Mouse (Mus musculus): ENCODE measurements around the gene Pla2g16. TPM values are rescaled to one million over a fixed set of nuclear protein-coding genes. Genes with fewer than 3 reads are reported as not detected.
A peak's percentile ranks its signal among the peaks of the same experiment; 100 is the strongest.

The Pla2g16 gene
- polyA plus RNA-seq, 1 experiment from 2014 or later, result 18.1 TPM

DNA sequence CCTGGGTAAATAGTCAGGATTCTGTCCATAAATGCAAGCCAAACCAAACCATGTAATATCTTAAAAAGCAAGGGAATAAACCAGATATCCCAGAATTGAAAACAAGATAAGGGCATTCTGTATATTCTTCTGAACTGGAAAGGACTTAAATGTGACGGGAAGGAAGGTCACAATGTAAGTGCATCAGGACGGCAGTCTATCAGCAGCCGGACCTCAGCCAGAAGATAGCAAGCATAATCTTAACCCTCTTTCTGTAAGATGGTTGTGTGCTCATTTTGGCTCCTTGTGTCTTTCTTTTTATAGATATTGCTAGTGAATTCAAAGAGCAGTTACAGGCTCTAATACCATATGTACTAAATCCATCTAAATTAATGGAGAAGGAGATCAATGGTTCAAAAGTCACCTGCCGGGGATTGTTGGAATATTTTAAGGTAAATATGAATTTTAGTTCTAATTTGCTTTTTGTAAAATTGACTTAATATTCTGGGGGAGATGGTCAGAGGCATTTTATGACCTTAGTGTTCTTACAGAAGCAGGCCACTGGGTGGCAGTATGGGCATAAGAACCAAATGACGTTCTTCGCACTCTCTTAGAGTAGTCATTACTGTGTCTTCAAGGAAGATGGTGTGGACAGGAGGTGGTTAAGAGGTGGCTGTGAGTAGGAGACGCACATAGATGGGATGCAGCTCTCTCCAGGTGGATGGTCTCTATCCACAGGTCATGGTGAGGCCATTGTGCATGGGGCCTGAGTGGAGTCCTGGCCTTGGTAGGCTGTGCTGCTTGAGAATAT is 28.4 kb upstream of the Pla2g16 start:
- Histone ChIP-seq H3K27ac (replicated peaks; ENCODE audit: low read depth, low read length) (no peak overlapping the region), H3K4me2 (ENCODE audit: low read depth, low read length) (no peak overlapping the region), H3K27me3 (replicated peaks; ENCODE audit: control insufficient read depth, insufficient read depth, low read length) (no peaks in the 10 kb centered on the region), H3K9me3 (ENCODE audit: control insufficient read depth, low read length) (no peaks in the 10 kb centered on the region), H3K36me3 (ENCODE audit: control insufficient read depth, insufficient read depth, low read length) (peaks cover 71% of the 10 kb centered on the region), H3K4me1 (ENCODE audit: control insufficient read depth, insufficient read depth, low read length) (no peaks in the 10 kb centered on the region), H3K9ac (ENCODE audit: low read depth, low read length) (no peak overlapping the region), H3K4me3 (ENCODE audit: low read depth, low read length) (no peak overlapping the region)
- ATAC-seq (ENCODE audit: low read depth), result peak; percentile 62; the same call in 1 of the 2 replicates
- peak; percentile 72 for DNase-seq (ENCODE audit: low spot score)
- WGBS, result 50% methylated on average over 7 of the region's 7 CpGs

- H3K36me3 ChIP-seq (ENCODE audit: control insufficient read depth, insufficient read depth, low read length), result peaks cover 67% of the 10 kb centered on the region
- no peaks in the 10 kb centered on the region for H3K4me1 ChIP-seq (ENCODE audit: control insufficient read depth, insufficient read depth, low read length)
- H3K9me3 ChIP-seq (ENCODE audit: control insufficient read depth, low read length), result no peaks in the 10 kb centered on the region
- no peak overlapping the region for H3K4me2 ChIP-seq (ENCODE audit: low read depth, low read length)
- no peak overlapping the region for H3K9ac ChIP-seq (ENCODE audit: low read depth, low read length)
- H3K27me3 ChIP-seq (replicated peaks; ENCODE audit: control insufficient read depth, insufficient read depth, low read length), result no peaks in the 10 kb centered on the region
- 89% methylated on average over 5 of the region's 5 CpGs for WGBS
- no peak overlapping the region for H3K27ac ChIP-seq (replicated peaks; ENCODE audit: low read depth, low read length)
- DNase-seq (ENCODE audit: low spot score) (no peak), ATAC-seq (ENCODE audit: low read depth) (no peak)
- no peak overlapping the region for H3K4me3 ChIP-seq (ENCODE audit: low read depth, low read length)
These were observed 25.4 kb upstream of the Pla2g16 start for GRCm38 (mm10) chr19:7531906-7532305.

DNA sequence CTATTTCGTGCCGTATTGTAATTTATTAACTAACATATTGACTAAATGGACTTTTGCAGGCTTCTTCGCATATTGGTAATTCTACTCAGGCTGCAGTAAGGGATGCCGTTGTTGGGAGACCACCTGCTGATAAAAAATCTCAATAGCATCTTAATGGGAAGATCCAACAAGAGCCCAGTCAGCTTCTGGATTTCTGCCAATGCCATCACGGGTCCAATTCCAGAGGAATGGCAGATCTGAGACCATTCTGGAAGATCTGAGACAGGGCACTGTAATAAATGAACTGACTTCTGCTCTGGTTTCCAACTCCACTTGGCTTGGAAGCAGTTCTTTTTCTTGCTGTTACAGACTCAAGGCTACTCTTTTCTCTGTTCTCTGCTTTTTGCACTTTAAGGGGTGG is 23.4 kb upstream of the Pla2g16 start:
- no peak for ATAC-seq (ENCODE audit: low read depth)
- Histone ChIP-seq H3K27me3 (replicated peaks; ENCODE audit: control insufficient read depth, insufficient read depth, low read length) (no peaks in the 10 kb centered on the region), H3K4me2 (ENCODE audit: low read depth, low read length) (no peak overlapping the region), H3K4me3 (ENCODE audit: low read depth, low read length) (no peak overlapping the region), H3K36me3 (ENCODE audit: control insufficient read depth, insufficient read depth, low read length) (peaks cover 56% of the 10 kb centered on the region), H3K9ac (ENCODE audit: low read depth, low read length) (no peak overlapping the region), H3K4me1 (ENCODE audit: control insufficient read depth, insufficient read depth, low read length) (no peaks in the 10 kb centered on the region), H3K27ac (replicated peaks; ENCODE audit: low read depth, low read length) (no peak overlapping the region), H3K9me3 (ENCODE audit: control insufficient read depth, low read length) (no peaks in the 10 kb centered on the region)
- 81% methylated on average over 5 of the region's 5 CpGs for WGBS
- DNase-seq (ENCODE audit: low spot score), result no peak

DNA sequence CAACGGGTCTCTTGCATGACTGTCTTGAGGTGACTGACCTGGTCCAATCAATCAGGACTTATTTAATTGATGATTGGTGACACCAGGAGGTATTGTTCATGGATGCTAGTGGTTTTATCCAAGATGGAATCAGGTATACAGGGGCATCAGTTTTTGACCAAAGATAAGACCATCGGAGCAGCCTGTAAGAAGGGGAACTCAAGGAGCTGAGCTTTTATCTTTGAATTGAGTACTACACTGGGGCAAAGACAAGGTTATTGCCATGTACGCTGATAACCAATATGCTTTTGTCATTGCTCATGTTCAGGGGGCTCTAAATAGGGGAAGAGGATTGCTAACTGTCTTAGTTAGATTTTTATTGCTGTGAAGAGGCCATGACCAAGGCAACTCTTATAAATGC is 8.3 kb upstream of the Pla2g16 start:
- Histone ChIP-seq H3K4me3 (ENCODE audit: low read depth, low read length) (no peak overlapping the region), H3K4me2 (ENCODE audit: low read depth, low read length) (no peak overlapping the region), H3K9me3 (ENCODE audit: control insufficient read depth, low read length) (peaks cover 3% of the 10 kb centered on the region; the same call in 1 of the 2 replicates), H3K9ac (ENCODE audit: low read depth, low read length) (no peak overlapping the region), H3K27me3 (replicated peaks; ENCODE audit: control insufficient read depth, insufficient read depth, low read length) (no peaks in the 10 kb centered on the region), H3K27ac (replicated peaks; ENCODE audit: low read depth, low read length) (no peak overlapping the region), H3K4me1 (ENCODE audit: control insufficient read depth, insufficient read depth, low read length) (no peaks in the 10 kb centered on the region), H3K36me3 (ENCODE audit: control insufficient read depth, insufficient read depth, low read length) (no peaks in the 10 kb centered on the region)
- DNase-seq (ENCODE audit: low spot score) (no peak), ATAC-seq (ENCODE audit: low read depth) (no peak)
- WGBS, result 93% methylated on average over 3 of the region's 3 CpGs

GRCm38 (mm10) chr19:7551550-7552300 is 5.5 kb upstream of the Pla2g16 start:
- no peaks in the 10 kb centered on the region for H3K27me3 ChIP-seq (replicated peaks; ENCODE audit: control insufficient read depth, insufficient read depth, low read length)
- no peak overlapping the region for H3K4me3 ChIP-seq (ENCODE audit: low read depth, low read length)
- no peaks in the 10 kb centered on the region for H3K4me1 ChIP-seq (ENCODE audit: control insufficient read depth, insufficient read depth, low read length)
- no peaks in the 10 kb centered on the region for H3K9me3 ChIP-seq (ENCODE audit: control insufficient read depth, low read length)
- no peak overlapping the region for H3K4me2 ChIP-seq (ENCODE audit: low read depth, low read length)
- no peak for ATAC-seq (ENCODE audit: low read depth)
- no peak for DNase-seq (ENCODE audit: low spot score)
- 58% methylated on average over 4 of the region's 4 CpGs for WGBS
- no peak overlapping the region for H3K9ac ChIP-seq (ENCODE audit: low read depth, low read length)
- no peak overlapping the region for H3K27ac ChIP-seq (replicated peaks; ENCODE audit: low read depth, low read length)
- no peaks in the 10 kb centered on the region for H3K36me3 ChIP-seq (ENCODE audit: control insufficient read depth, insufficient read depth, low read length)

- WGBS, result 70% methylated on average over 2 of the region's 2 CpGs
- no peaks in the 10 kb centered on the region for H3K27me3 ChIP-seq (replicated peaks; ENCODE audit: control insufficient read depth, insufficient read depth, low read length)
- H3K27ac ChIP-seq (replicated peaks; ENCODE audit: low read depth, low read length), result no peak overlapping the region
- no peak overlapping the region for H3K4me3 ChIP-seq (ENCODE audit: low read depth, low read length)
- no peaks in the 10 kb centered on the region for H3K9me3 ChIP-seq (ENCODE audit: control insufficient read depth, low read length)
- H3K9ac ChIP-seq (ENCODE audit: low read depth, low read length), result no peak overlapping the region
- H3K4me1 ChIP-seq (ENCODE audit: control insufficient read depth, insufficient read depth, low read length), result peaks cover 3% of the 10 kb centered on the region; the same call in 1 of the 2 replicates
- no peak for DNase-seq (ENCODE audit: low spot score)
- no peak overlapping the region for H3K4me2 ChIP-seq (ENCODE audit: low read depth, low read length)
- no peaks in the 10 kb centered on the region for H3K36me3 ChIP-seq (ENCODE audit: control insufficient read depth, insufficient read depth, low read length)
- no peak for ATAC-seq (ENCODE audit: low read depth)
These were observed 5.0 kb upstream of the Pla2g16 start for GRCm38 (mm10) chr19:7552301-7552673.

GRCm38 (mm10) chr19:7553441-7553840 is 3.8 kb upstream of the Pla2g16 start:
- H3K27ac ChIP-seq (replicated peaks; ENCODE audit: low read depth, low read length), result no peak overlapping the region
- ATAC-seq (ENCODE audit: low read depth), result no peak
- H3K9ac ChIP-seq (ENCODE audit: low read depth, low read length), result no peak overlapping the region
- no peaks in the 10 kb centered on the region for H3K36me3 ChIP-seq (ENCODE audit: control insufficient read depth, insufficient read depth, low read length)
- peaks cover 12% of the 10 kb centered on the region for H3K4me1 ChIP-seq (ENCODE audit: control insufficient read depth, insufficient read depth, low read length)
- no peaks in the 10 kb centered on the region; the same call in 1 of the 2 replicates for H3K27me3 ChIP-seq (replicated peaks; ENCODE audit: control insufficient read depth, insufficient read depth, low read length)
- no peaks in the 10 kb centered on the region for H3K9me3 ChIP-seq (ENCODE audit: control insufficient read depth, low read length)
- DNase-seq (ENCODE audit: low spot score), result no peak
- no peak overlapping the region for H3K4me3 ChIP-seq (ENCODE audit: low read depth, low read length)
- no peak overlapping the region for H3K4me2 ChIP-seq (ENCODE audit: low read depth, low read length)

DNA sequence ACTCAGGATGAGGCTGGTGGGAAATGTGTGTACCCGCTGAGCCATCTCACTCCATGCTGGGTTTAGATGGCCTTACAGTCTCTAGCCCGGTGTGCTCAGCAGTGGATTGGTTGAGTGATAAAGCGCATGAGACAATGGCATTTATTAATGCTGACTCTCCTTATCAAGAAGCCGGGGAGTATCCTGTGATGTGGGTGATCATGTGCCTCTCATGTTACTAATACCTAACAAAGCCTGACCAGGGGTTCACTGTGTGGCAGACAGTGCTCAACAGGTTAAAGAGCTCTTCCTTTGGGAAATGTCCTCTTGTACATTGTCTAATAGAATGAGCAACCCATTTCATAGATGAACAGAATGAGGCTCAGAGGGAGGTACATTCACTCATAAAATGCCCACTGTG is 2.4 kb upstream of the Pla2g16 start:
- peaks cover 13% of the 10 kb centered on the region for H3K4me1 ChIP-seq (ENCODE audit: control insufficient read depth, insufficient read depth, low read length)
- no peak overlapping the region for H3K27ac ChIP-seq (replicated peaks; ENCODE audit: low read depth, low read length)
- DNase-seq (ENCODE audit: low spot score) (no peak), ATAC-seq (ENCODE audit: low read depth) (no peak)
- 73% methylated on average over 4 of the region's 4 CpGs for WGBS
- H3K36me3 ChIP-seq (ENCODE audit: control insufficient read depth, insufficient read depth, low read length), result no peaks in the 10 kb centered on the region
- H3K27me3 ChIP-seq (replicated peaks; ENCODE audit: control insufficient read depth, insufficient read depth, low read length), result no peaks in the 10 kb centered on the region; the same call in 1 of the 2 replicates
- no peak overlapping the region for H3K4me2 ChIP-seq (ENCODE audit: low read depth, low read length)
- H3K9me3 ChIP-seq (ENCODE audit: control insufficient read depth, low read length), result no peaks in the 10 kb centered on the region
- H3K9ac ChIP-seq (ENCODE audit: low read depth, low read length), result no peak overlapping the region
- no peak overlapping the region for H3K4me3 ChIP-seq (ENCODE audit: low read depth, low read length)

Data from embryonic facial prominence, embryonic 14.5 days (tissue).